In genomic region chr8:11010398-11010797, GRCm38 (mm10) we compare ENCODE assay signal across 9 mouse cellular contexts. TPM values are rescaled to one million over a fixed set of nuclear protein-coding genes. Genes with fewer than 3 reads are reported as not detected.
DNase-seq lines count a peak whose midpoint lies in the region; ATAC-seq and TF ChIP-seq lines count a peak whose summit lies in the region.
"Had no signal": no experiment of that assay in that cellular context is flagged by ENCODE, and none has a peak within 500 bp of the region (broad histone marks: within the 10 kb centered on the region; RNA-seq: fewer than 3 reads in every experiment).

No protein-coding gene starts in this region.

- peak overlapping the region; percentile 98 for H3K27ac ChIP-seq in left cerebral cortex, adult 2 months
- 0 out of 2 replicates have a peak overlapping the region, but pooled peaks have one; percentile 98 for H3K27ac ChIP-seq in forebrain, embryonic 12.5 days
- peak overlapping the region; percentile 100 for H3K27ac ChIP-seq in midbrain, embryonic 15.5 days

- no peak for ATAC-seq in forebrain, embryonic 12.5 days (ENCODE audit: low FRiP score)
- no peak for ATAC-seq in midbrain, embryonic 15.5 days (replicated peaks)

- no peak for DNase-seq in left cerebral cortex, adult 2 months (ENCODE audit: extremely low spot score in 1 of 2, low spot score in 2 of 2)
- no peak for DNase-seq in left cerebral cortex, postnatal 4 days
- peak; percentile 29 for DNase-seq in induced T-regulatory cell, adult 2 months (ENCODE audit: low read depth)
- no peak for DNase-seq in T-cell, adult 2 months (ENCODE audit: low spot score)
- no peak for DNase-seq in cerebellum, adult 18-20 months
- DNase-seq in layer of hippocampus, postnatal 36 days, result no peak

- peaks cover 24% of the 10 kb centered on the region; the same call in 1 of the 2 replicates for H3K27me3 ChIP-seq in forebrain, embryonic 12.5 days
- no peaks in the 10 kb centered on the region for H3K27me3 ChIP-seq in midbrain, embryonic 15.5 days (replicated peaks)
- H3K27me3 ChIP-seq: embryonic facial prominence, embryonic 12.5 days had no signal

- no peaks in the 10 kb centered on the region for H3K9me3 ChIP-seq in forebrain, embryonic 12.5 days
- no peaks in the 10 kb centered on the region for H3K9me3 ChIP-seq in midbrain, embryonic 15.5 days
- H3K9me3 ChIP-seq: embryonic facial prominence, embryonic 12.5 days had no signal

- no peak for TF ChIP-seq CTCF in left cerebral cortex, adult 2 months (IDR thresholded peaks at IDR 0.05)

- H3K9ac ChIP-seq in forebrain, embryonic 12.5 days, result no peak overlapping the region
- no peak overlapping the region for H3K9ac ChIP-seq in midbrain, embryonic 15.5 days

- no peak overlapping the region for H3K4me3 ChIP-seq in left cerebral cortex, adult 2 months
- H3K4me3 ChIP-seq in forebrain, embryonic 12.5 days (replicated peaks), result no peak overlapping the region
- H3K4me3 ChIP-seq in midbrain, embryonic 15.5 days, result no peak overlapping the region

- WGBS in forebrain, embryonic 12.5 days, result 54% methylated on average over 11 of the region's 11 CpGs
- 49% methylated on average over 11 of the region's 11 CpGs for WGBS in midbrain, embryonic 15.5 days

- intact Hi-C loops in left cerebral cortex, adult 2 months (cut with DNase I), result loop anchor here (10.0 kb wide), 1 partner anchor 1036 kb away; the partner anchor contains the start of genes Abhd13 and Lig4
- intact Hi-C loops in left cerebral cortex, postnatal 4 days (cut with DNase I), result loop anchor here (5.0 to 10.0 kb wide), 2 partner anchors 177 to 966 kb away; no protein-coding TSS in a partner anchor

- peaks cover 46% of the 10 kb centered on the region for H3K4me1 ChIP-seq in forebrain, embryonic 12.5 days
- peaks cover 35% of the 10 kb centered on the region for H3K4me1 ChIP-seq in midbrain, embryonic 15.5 days

- H3K36me3 ChIP-seq in forebrain, embryonic 12.5 days (replicated peaks), result 0 out of 2 replicates have a peak, but pooled peaks cover 6% of the 10 kb centered on the region
- H3K36me3 ChIP-seq in midbrain, embryonic 15.5 days (replicated peaks), result no peaks in the 10 kb centered on the region

- peak overlapping the region; percentile 93; the same call in 1 of the 2 replicates for H3K4me2 ChIP-seq in forebrain, embryonic 12.5 days
- H3K4me2 ChIP-seq in midbrain, embryonic 15.5 days, result peak overlapping the region; percentile 87; the same call in 1 of the 2 replicates

RNA-seq across cellular contexts. Expression of gene Irs2, which starts 2.1 kb away (rescaled TPM):
- 100 to 1,000 TPM in 1 of 2 experiments, 10 to 100 TPM in 1; 67.1 to 111 TPM for total RNA-seq in left cerebral cortex, adult 2 months (2021)
- 10 to 100 TPM; 35.8 to 37.0 TPM for total RNA-seq in left cerebral cortex, postnatal 4 days (2021)
- polyA plus RNA-seq in forebrain, embryonic 12.5 days (2016; fragmentation: Nextera tagmentation; extraction: Ambion mirVana), result 5.0 and 6.5 TPM in 2 replicates
- polyA plus RNA-seq in midbrain, embryonic 15.5 days (2015; fragmentation: Nextera tagmentation; extraction: Ambion mirVana), result 6.8 and 6.9 TPM in 2 replicates
- total RNA-seq in layer of hippocampus, postnatal 36 days (2021), result 10 to 100 TPM; 70.3 to 78.6 TPM
